Mouse (Mus musculus) heart, adult 9 months (tissue): ENCODE measurements at regions not wholly inside any gene's neighbourhood (a gene's known extent, or its start where the extent isn't known, plus 50 kb on each side); places are given as distances from the start of the nearest gene placed in this dataset.

ENCODE experiments used
- DNase-seq, 2 experiments: peaks; one replicate each; pipeline ENCODE4 v3.0.0; 2022; ENCODE audit warnings: low spot score in 2 of 2

- no peak for DNase-seq
Measured at GRCm38 (mm10) chr14:99612114-99612513, 313.6 kb downstream of the Klf5 start.

DNA sequence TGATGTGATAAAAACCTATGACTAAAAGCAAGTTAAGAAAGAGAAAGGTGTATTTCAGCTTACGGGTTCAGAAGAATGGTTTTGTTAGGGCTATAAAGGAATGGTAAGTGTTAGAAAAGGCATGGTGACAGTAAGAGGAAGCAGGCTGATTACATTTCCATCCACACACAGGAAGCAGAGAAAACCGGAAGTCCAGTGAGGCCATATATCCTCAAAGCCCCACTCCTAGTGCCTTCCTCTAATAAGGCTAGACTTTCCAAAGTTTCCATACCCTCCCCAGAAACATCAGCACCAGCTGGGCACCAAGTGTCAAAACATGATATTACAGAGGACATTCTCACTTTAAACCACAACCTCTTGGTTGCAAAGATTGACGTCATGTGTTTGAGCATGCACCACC lies 316.3 kb downstream of the Klf5 start:
- no peak for DNase-seq

DNA sequence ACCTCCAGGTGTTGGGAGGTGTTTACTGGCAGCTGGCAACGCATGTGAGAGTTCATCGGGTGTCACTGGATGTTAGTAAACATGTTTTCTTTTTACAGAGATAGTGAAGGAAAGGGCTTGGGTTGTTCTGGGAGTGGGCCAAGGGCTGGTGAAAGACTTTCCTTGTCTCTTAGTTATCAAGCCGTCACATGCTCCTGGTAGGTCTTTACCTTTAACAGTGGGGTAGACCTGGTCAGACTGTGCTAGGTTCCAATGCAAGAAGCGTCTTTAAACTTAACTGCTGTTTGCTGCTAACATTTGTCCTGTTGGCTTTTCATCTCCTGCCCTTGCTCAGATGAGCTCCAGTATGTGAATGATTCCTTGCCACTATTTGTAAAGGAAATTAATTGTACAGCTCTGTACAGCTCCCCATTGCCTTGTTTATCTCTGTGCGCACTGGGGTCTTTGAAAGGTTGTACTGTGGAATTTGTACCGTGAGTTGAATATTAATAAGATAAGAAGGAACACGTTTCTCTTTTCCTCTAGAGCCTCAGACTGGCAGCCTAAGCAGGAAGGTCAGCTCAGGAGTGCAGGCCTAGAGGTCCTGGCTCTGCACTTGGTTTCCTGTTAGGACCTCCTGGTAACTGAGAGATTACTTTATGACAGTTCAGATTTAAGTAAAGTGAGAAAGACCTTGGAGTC lies 318.3 kb downstream of the Klf5 start:
- DNase-seq = no peak

DNA sequence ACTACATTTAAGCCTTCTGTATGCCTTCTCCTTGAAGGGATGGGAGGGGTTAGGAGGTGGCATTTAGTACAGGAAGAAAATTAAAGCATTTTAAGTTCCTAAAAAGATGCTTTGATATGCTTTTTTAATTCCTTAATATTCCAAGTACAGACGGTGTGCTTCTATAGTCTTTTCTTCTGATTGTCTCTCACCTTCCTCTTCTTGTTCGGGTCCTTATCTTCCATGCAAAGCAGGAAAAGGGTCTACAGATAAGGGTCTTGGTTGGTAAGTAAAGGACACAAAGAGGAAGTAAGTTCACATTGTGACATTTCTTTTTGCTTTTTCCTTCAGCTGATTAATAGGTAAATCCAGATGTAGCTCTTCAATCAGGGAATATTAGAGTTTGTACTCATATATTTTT lies 318.9 kb downstream of the Klf5 start:
- DNase-seq = no peak

GRCm38 (mm10) chr14:99621538-99621937 lies 323.0 kb downstream of the Klf5 start:
- no peak for DNase-seq

DNA sequence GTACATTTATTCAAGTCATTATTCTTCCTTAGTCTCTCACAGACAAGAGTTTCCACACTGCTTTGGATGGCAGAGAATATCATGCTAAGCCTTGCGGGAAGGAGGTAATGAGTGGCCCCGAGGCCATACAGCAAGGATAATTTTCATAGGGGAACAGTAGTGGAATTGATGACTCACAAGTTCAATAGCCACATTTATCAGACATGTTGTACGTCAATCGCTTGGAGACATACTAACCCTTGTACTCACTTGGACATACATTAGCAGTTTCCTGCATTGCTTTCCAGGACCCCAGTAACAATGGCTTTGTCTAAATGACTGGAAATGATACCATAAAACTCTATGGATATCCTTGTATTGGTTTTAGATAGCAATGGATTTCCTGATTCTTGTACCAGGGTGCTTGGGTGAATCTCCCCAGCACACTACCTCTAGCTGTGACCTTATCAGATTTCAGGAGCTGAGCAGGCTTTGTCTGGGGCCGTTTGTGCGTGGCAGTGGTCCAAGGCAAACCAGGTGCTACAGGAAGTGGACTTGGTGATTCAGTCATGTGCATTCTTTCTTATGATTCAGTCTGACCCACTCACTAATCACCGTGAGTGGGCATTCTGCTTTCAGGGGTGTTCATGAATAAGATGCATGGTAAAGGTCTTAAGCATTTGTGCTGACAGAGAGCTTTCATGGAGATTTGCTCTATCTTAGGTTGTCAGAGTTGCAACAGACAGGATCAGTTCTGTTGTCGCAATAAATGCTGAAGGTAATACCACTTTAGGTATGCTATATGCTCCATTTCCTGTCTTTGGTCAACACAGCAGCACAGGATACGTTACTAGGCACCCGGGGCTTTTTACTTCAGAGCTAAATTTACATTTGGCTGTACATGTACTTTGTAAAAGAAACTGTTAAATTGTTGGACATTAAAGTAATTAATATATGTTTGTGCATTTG lies 326.2 kb downstream of the Klf5 start:
- DNase-seq = no peak

DNA sequence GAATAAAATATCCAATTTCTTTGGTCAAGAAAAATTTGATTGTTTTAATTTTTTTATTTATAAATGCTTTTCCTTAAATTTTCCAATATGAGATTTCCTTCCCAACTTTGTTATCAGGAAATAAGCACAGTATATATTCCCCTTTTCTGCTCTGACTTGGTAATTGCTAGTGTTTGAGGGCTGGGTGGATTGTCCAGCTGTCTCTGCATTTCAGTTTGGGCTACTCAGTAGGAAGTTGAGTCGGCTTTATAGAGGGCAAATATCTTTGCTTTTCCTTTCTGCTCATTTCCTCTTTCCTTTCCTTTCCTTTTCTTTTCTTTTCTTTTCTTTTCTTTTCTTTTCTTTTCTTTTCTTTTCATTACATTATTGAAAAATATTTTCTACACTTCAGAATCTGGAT lies 329.1 kb downstream of the Klf5 start:
- no peak for DNase-seq

DNA sequence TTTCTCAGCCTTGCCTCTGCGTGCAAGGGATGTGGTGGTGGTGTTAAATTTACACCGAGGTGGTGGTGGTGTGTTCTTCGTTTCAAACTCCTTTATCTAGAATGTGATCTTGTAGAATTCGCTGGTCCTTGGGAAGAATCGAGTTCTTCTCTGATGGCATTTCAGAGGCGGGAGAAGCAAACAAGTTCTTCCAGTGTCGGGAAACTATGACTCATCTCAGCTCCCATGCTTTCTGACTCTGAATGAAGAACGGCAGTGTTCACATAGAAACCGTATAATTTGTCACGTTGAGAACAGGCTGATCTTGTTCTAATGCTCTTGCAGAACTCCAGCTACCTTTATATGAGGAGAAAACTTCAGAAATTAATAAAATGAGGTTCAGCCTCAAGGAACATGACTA lies 332.6 kb downstream of the Klf5 start:
- no peak for DNase-seq

- no peak for DNase-seq
Measured at GRCm38 (mm10) chr14:99632444-99632843, 334.0 kb downstream of the Klf5 start.

DNA sequence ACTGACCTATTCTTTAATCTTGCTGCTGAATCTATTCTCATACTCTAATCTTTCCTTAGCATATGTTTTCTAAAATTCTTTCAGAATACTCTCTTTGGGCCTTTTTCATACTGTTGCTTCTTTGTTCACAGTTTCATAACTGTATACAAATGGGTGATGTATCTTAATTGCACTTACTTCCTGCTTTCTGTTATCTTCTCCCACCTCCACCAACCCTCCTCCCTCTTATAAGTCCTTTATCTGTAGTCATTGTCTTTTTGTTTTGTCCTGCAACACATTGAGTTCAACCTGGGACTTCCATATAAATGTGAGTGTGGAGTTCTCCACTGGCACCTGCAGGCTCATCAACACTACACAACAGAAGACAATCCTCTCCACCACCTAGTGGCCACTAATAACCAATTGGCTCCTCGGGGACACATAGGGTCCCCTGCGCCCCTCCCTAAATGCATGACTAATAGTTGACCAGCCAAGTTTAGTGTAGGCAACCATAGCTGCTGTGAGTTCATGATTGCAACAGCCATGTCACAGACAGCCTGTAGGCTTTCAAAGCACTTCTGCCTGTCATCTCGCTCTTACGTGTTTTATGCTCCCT lies 337.2 kb downstream of the Klf5 start:
- no peak for DNase-seq

DNA sequence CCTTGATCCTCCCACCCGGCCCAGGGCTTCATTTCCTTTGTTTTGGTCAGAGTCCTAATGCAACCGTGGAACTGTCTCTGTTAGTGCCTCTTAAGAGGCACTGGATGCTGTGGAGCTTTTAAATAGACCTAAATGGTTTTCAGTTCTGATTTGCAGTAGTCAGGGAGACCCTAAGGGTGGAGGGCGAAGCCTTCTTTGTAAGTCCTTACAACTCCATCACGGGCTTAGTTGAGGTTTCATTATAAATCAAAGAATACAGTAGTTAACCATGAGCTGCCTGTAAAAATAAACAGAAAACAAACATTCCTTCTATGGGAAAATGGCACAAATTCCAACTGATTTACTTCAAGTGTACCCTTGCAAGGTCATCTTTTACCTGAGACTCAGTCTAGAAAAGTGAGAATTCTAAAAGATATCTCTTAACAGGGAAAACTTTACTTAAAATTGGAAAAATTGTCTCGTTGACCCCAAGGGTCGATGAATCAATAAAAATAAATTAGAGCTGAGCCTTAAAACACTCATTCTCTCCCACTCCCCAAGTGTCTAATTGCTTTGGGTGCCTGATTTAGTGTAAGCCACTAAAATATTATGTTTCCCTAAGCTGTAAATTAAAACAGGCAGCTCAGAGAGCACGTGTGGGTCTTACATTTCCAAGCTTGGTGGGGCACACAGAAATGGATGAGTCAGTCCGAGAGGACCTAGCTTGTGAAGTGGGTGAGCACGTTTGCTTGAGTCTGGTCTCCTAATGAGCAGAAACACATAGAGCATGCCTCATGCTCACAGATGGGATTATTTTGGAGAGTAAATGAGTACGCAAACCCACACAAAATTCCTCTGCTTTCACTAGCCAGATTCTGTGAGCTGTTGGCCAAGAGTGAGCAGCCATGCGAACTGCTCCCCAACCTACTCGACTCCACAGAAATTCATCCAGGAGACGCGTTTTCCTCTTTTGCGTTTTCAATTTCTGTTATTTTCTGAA lies 343.3 kb downstream of the Klf5 start:
- DNase-seq = no peak

DNA sequence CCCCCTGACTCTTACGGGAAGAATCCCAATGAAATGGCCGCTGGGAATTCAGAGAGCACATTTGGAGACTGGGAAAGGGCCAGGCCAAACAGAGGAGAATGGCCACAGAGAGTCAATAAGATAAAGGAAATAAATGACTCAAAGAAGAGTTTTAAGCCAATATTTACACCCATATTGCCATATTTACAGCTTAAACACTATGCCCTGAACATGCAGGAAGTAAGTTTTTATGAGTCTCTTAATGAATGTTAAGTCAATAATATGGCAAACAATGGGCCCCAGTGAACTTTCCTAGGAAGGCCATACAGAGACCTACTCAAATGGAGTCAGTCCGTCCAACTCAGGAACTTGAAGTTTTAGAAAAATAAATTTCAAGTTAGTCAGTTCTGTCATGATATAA lies 347.8 kb downstream of the Klf5 start:
- DNase-seq = no peak

DNA sequence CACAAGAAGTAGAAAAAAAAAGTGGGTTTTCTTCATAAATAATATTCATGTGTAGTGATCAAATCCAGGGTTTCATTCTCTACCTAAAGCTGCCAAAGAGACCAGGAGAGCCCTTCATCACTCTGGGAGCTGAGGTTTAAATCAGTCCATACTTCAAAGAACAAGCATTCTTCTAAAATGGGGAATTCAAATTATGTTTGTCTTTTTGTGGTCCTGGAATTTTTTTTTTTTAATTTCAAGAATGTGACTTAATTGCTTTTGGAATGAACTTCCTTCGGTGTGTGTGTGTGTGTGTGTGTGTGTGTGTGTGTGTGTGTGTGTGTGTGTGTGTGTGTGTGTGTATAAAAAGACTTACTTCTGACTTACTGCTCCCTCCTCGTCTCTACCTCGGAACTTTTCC lies 375.9 kb downstream of the Klf5 start:
- DNase-seq = no peak

DNA sequence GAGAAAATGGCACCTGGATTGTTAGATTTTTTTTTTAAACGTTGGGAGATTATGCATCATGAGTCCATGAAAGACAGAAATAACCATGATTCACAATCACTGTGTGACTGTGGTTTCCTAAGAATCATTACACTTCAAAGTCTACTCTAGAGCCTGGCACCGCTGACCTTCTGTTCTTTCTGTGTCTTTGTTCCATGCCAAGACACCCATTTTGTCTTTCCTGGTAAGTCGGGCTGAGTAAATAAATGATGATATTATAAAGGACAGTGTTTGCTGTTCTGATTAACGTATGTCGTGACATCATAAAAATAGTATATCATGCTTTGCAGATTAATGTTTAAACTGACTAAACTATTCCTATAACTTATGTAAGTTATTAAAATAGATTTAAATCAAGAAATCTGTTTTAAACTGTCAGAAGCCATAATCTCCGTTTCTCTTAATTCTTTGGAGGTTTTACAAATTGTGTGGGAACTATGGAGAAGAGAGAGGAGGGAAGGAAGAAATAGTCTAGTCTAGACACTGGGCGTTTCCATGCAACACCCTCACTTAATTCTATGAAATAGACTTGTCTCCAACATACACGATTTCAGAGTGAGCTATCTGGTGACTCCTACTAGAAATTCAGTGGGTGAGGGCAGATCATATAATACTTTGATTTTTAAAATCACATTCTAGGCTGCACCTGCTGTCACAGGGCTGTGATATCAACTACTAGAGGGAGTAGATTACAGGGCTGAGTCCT lies 388.7 kb downstream of the Klf5 start:
- no peak for DNase-seq

DNA sequence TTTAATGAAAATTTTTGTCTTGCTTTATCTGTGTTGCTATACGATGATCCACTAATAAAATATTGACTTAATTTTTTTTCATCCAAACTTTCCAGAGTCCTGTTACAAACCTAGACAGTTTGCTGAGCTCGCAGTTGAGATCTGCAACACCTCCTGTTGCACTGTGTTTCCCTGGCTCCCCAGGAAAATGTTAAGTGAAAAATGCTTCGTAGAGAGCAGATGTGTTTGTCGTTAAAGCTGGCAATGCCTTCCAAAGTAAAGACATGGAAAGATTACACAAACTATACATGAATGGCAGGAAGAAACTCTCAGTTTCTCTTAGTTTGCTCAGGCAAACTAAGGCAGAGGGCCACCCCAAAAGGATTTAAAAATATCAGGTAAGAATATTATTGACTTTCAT lies 389.9 kb downstream of the Klf5 start:
- DNase-seq = no peak

DNA sequence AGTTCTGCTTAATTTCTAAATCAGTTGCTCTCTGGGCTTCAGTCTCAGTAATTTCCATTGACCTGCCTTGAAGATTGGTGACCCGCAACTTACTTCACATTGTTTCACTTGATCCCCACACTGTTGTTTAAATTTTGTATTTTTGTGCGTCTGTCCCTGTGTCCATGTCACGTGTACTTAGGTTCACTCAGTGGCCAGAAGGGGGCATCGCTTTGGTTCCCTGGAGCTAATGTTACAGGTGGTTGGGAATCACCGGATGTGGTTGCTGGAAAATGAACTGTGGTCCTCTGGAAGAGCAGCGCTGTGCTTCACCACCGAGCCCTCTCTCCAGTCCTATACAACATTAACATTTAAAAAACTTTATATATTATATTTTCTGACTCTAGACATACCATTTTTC lies 397.8 kb downstream of the Klf5 start:
- DNase-seq = no peak

DNA sequence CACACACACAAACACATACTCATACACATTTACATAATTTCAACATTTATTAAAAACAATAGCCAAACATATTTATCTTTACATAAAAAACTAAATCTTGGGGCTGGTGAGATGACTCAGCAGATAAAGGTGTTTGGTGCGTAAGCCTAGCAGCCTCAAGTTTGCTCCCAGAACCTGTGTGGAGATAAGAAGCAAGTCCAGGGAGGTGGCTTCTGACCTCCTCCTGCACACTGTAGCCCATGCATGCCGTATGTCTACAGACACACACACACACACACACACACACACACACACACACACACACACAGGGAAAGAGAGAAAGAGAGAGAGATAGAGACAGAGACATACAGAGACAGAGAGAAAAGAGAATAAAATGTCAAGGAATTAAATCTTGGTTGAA lies 401.1 kb downstream of the Klf5 start:
- no peak for DNase-seq

DNA sequence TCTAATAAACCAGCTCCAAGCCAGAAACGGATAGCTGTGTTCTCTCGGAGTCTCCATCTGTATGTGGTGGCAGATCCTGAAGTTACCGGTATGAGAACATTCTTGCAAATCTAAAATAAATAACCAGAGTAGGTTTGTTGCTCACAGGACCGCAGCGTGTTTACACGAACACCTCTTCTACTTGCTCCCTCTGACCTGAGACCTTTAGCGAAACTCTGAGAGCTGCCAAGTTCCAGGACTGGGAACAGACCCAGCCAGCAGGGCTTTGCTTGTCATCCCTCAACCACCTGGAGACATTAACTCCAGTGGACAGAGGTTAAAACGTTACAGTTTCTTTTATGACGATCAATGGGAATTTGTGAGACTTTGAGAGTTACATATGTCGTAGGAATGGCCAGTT lies 407.5 kb downstream of the Klf5 start:
- DNase-seq = no peak

GRCm38 (mm10) chr14:99708066-99708465 lies 409.6 kb downstream of the Klf5 start:
- DNase-seq = no peak

DNA sequence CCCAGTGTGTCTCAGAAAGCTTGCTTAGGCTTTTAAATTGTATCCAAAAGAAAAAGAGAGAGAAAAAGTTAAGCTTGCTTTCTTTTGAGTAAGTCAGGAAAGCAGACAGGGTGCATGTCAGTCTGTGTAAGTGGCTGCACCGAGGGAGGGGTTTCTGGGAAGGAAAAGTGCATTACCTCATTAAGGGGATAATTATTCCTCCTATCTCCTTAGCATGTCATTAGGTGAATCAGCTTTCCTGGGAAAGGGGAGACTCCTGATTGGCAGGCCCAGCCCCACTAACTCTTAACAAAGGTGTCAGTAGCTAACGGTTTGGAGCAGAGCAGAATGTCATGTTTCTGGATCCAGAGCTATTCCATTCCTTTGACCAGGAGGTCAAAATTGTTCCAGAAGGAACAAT lies 411.3 kb downstream of the Klf5 start:
- DNase-seq = no peak

DNA sequence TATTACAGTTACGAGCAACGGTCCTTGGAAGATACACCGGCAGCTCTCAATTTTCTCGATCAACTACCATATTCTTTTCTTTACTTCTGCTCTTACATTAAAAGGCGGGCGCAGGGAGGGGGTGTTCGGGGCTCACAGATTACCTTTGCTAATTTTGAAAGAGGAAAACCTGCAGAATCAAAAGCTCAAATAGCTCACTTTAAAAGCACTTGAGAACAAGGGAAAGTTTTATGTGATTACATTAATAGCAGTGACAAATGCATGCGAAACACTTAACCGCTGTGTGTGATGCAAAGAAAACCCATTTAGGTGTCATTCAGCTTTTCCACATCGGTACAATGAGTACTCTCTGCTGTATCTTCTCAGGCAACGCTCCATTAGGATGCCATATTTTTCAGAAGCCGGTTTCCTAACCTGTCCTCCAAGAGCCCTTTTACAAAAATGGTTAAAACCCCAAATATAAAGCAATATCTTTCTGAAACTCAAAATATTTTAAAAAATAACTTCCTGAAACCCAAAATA lies 412.2 kb downstream of the Klf5 start:
- no peak for DNase-seq
